Mouse (Mus musculus) embryonic facial prominence, embryonic 14.5 days (tissue): Measurements from ENCODE around the gene Cenpp. TPM values are rescaled to one million over a fixed set of nuclear protein-coding genes. Genes with fewer than 3 reads are reported as not detected.

Experiments
- ATAC-seq: fragments of 200-750 bp; cut with Nextera tagmentation; 2 replicates; pipeline ENCODE4 v1.8.0; 2017; ENCODE audit warnings: low read depth, moderate number of reproducible peaks, moderate TSS enrichment
- DNase-seq: peaks from one replicate; pipeline ENCODE4 v3.0.0-alpha.2; 2015; ENCODE audit warnings: low spot score
- H3K27ac ChIP-seq: fragments of 300-500 bp; sonication (generic); replicated peaks from 2 replicates; pipeline ENCODE4 v1.5.1; 2014; ENCODE audit warnings: low read depth, mild to moderate bottlenecking, low read length, moderate library complexity
- H3K27me3 ChIP-seq: fragments of 300-500 bp; sonication (generic); replicated peaks from 2 replicates; pipeline ENCODE4 v1.6.1; 2014; ENCODE audit warnings: low read length; ENCODE audit not compliant: control insufficient read depth, insufficient read depth
- H3K36me3 ChIP-seq: fragments of 300-500 bp; sonication (generic); 2 replicates; pipeline ENCODE4 v1.6.1; 2014; ENCODE audit warnings: low read length, mixed read lengths; ENCODE audit not compliant: control insufficient read depth, insufficient read depth
- H3K4me1 ChIP-seq: fragments of 300-500 bp; sonication (generic); 2 replicates; pipeline ENCODE4 v1.6.1; 2014; ENCODE audit warnings: antibody characterized with exemption, low read length; ENCODE audit not compliant: control insufficient read depth, insufficient read depth
- H3K4me2 ChIP-seq: fragments of 300-500 bp; sonication (generic); 2 replicates; pipeline ENCODE4 v1.6.1; 2014; ENCODE audit warnings: low read depth, mild to moderate bottlenecking, low read length, moderate library complexity, mixed read lengths
- H3K4me3 ChIP-seq: fragments of 300-500 bp; sonication (generic); 2 replicates; pipeline ENCODE4 v1.5.1; 2014; ENCODE audit warnings: low read depth, mild to moderate bottlenecking, low read length
- H3K9ac ChIP-seq: fragments of 300-500 bp; sonication (generic); 2 replicates; pipeline ENCODE4 v1.6.1; 2014; ENCODE audit warnings: low read depth, mild to moderate bottlenecking, low read length, moderate library complexity, mixed read lengths
- H3K9me3 ChIP-seq: fragments of 300-500 bp; sonication (generic); 2 replicates; pipeline ENCODE4 v1.6.1; 2016; ENCODE audit warnings: low read length; ENCODE audit not compliant: control insufficient read depth
- WGBS: fragments of 180-500 bp; shearing (Covaris S2); extraction: QIAGEN DNeasy Blood & Tissue Kit; methylation state at CpG from one replicate; pipeline ENCODE4 v1.1.7; 2014; 5-methylcytosine and 5-hydroxymethylcytosine counted together
- polyA plus RNA-seq: library from polyadenylated mRNA; unstranded; fragments of >200 nt; fragmentation: Nextera tagmentation; extraction: Ambion mirVana; gene quantifications from 2 replicates; pipeline ENCODE4 v1.2.1, GENCODE M21; 2014

Gene Cenpp
- polyA plus RNA-seq, 1 experiment from 2014 or later, result 24.0 TPM

- H3K9me3 ChIP-seq, result no peaks in the 10 kb centered on the region
- ATAC-seq, result no peak
- H3K4me3 ChIP-seq, result no peak overlapping the region
- 87% methylated on average over 3 of the region's 3 CpGs for WGBS
- no peak overlapping the region for H3K9ac ChIP-seq
- H3K4me2 ChIP-seq, result no peak overlapping the region
- H3K27ac ChIP-seq, result no peak overlapping the region
- DNase-seq, result no peak
- H3K27me3 ChIP-seq, result no peaks in the 10 kb centered on the region
- no peaks in the 10 kb centered on the region for H3K36me3 ChIP-seq
- peaks cover 17% of the 10 kb centered on the region for H3K4me1 ChIP-seq
Observed at GRCm38 (mm10) chr13:49426736-49427135, 225.8 kb downstream of the Cenpp start.

DNA sequence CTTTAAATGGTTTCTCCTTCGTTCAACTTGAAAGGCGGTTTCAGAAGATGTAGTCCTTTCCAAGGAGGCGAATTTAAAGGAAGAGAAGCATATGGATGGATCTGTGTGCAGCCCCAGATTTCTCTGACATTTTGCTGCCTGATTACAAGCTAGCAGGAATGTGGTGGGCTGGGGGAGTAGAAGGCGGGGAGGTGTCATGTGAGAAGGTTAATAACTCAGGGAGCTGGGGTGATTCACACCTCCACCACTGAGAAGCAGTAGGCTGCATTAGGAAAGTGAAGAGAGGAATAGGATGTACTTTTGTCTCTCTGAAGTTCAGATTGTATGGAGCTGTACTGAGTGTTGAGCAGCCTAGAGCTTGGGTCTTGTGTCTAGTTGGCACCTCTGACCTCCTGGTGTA lies 230.6 kb downstream of the Cenpp start:
- Histone ChIP-seq H3K4me1 (peaks cover 22% of the 10 kb centered on the region), H3K9me3 (no peaks in the 10 kb centered on the region), H3K27me3 (no peaks in the 10 kb centered on the region), H3K36me3 (no peaks in the 10 kb centered on the region), H3K4me2 (peak overlapping the region; percentile 92), H3K9ac (peak overlapping the region; percentile 83), H3K27ac (no peak overlapping the region), H3K4me3 (peak overlapping the region; percentile 91)
- DNase-seq (no peak), ATAC-seq (no peak)
- WGBS, result 27% methylated on average over 4 of the region's 4 CpGs

- Histone ChIP-seq H3K36me3 (no peaks in the 10 kb centered on the region), H3K27ac (peak overlapping the region; percentile 89; the same call in 1 of the 2 replicates), H3K27me3 (no peaks in the 10 kb centered on the region), H3K4me2 (peak overlapping the region; percentile 92), H3K9ac (peak overlapping the region; percentile 83), H3K4me1 (peaks cover 22% of the 10 kb centered on the region), H3K9me3 (no peaks in the 10 kb centered on the region), H3K4me3 (peak overlapping the region; percentile 91)
- no peak; the same call in 1 of the 2 replicates for ATAC-seq
- peak; percentile 22 for DNase-seq
- WGBS, result 4% methylated on average over 15 of the region's 15 CpGs
Observed at GRCm38 (mm10) chr13:49421606-49421917, 231.0 kb downstream of the Cenpp start.

- H3K27me3 ChIP-seq, result no peaks in the 10 kb centered on the region
- no peaks in the 10 kb centered on the region for H3K36me3 ChIP-seq
- H3K9me3 ChIP-seq, result no peaks in the 10 kb centered on the region
- under 1% methylated on average over 42 of the region's 69 CpGs for WGBS
- peak; percentile 99 for DNase-seq
- peak within 1 kb of the TSS; percentile 91 for H3K4me3 ChIP-seq
- H3K4me1 ChIP-seq, result peaks cover 22% of the 10 kb centered on the region
- H3K4me2 ChIP-seq, result peak within 1 kb of the TSS; percentile 92
- peak; percentile 99 for ATAC-seq
- H3K27ac ChIP-seq, result peak within 1 kb of the TSS; percentile 89
- H3K9ac ChIP-seq, result peak within 1 kb of the TSS; percentile 83
Observed at GRCm38 (mm10) chr13:49420754-49421605, 231.6 kb downstream of the Cenpp start, which contains the start of gene Ippk. Gene Ippk (plus strand): TSS chr13:49421249.

Other genes with a start within 250 kb of the Cenpp start
- gene Ippk, start 231.5 kb downstream of the Cenpp start, polyA plus RNA-seq, result 13.8 and 14.5 TPM in 2 replicates
- gene Tes3-ps, start 159.5 kb downstream of the Cenpp start, polyA plus RNA-seq, result 0.81 and 0.97 TPM in 2 replicates
- gene Ecm2, start 148.0 kb downstream of the Cenpp start, polyA plus RNA-seq, result 1.7 TPM in 2 replicates
- gene Aspn, start 108.3 kb downstream of the Cenpp start, polyA plus RNA-seq, result 200 and 243 TPM in 2 replicates
- 19.2 and 31.9 TPM in 2 replicates for gene Omd, start 70.3 kb downstream of the Cenpp start, polyA plus RNA-seq
- gene Ogn, start 44.7 kb downstream of the Cenpp start, polyA plus RNA-seq, result 290 and 318 TPM in 2 replicates
- gene Nol8, start 293 bp upstream of the Cenpp start, polyA plus RNA-seq, result 14.1 and 14.5 TPM in 2 replicates
- 67.0 and 75.0 TPM in 2 replicates for gene Iars, start 29.3 kb upstream of the Cenpp start, polyA plus RNA-seq
- gene Gm30302, start 146.2 kb upstream of the Cenpp start, polyA plus RNA-seq, result not detected in 2 replicates